Mouse (Mus musculus) embryonic facial prominence, embryonic 11.5 days (tissue): Measurements from ENCODE around the gene Cd300lg. TPM values are rescaled to one million over a fixed set of nuclear protein-coding genes. Genes with fewer than 3 reads are reported as not detected.

Experiments
- ATAC-seq: fragments of 200-750 bp; cut with Nextera tagmentation; replicated peaks from 2 replicates; pipeline ENCODE4 v1.8.0; 2017; ENCODE audit warnings: low read depth; ENCODE audit not compliant: insufficient number of reproducible peaks, low FRiP score, low TSS enrichment
- DNase-seq: peaks from one replicate; pipeline ENCODE4 v3.0.0-alpha.2; 2015; ENCODE audit warnings: low spot score
- H3K27ac ChIP-seq: fragments of 300-500 bp; sonication (generic); replicated peaks from 2 replicates; pipeline ENCODE4 v1.5.1; 2014; ENCODE audit warnings: mild to moderate bottlenecking, low read depth, low read length, control low read depth
- H3K27me3 ChIP-seq: fragments of 300-500 bp; sonication (generic); 2 replicates; pipeline ENCODE4 v1.6.1; 2014; ENCODE audit warnings: mild to moderate bottlenecking, low read length, moderate library complexity, mixed read lengths; ENCODE audit not compliant: control insufficient read depth, insufficient read depth
- H3K36me3 ChIP-seq: fragments of 300-500 bp; sonication (generic); replicated peaks from 2 replicates; pipeline ENCODE4 v1.6.1; 2014; ENCODE audit warnings: low read depth, mild to moderate bottlenecking, low read length, moderate library complexity, mixed read lengths; ENCODE audit not compliant: control insufficient read depth, insufficient read depth
- H3K4me1 ChIP-seq: fragments of 300-500 bp; sonication (generic); 2 replicates; pipeline ENCODE4 v1.6.1; 2014; ENCODE audit warnings: low read length, mixed read lengths; ENCODE audit not compliant: control insufficient read depth, insufficient read depth
- H3K4me2 ChIP-seq: fragments of 300-500 bp; sonication (generic); 2 replicates; pipeline ENCODE4 v1.6.1; 2014; ENCODE audit warnings: low read depth, mild to moderate bottlenecking, control low read depth, low read length, moderate library complexity
- H3K4me3 ChIP-seq: fragments of 300-500 bp; sonication (generic); 2 replicates; pipeline ENCODE4 v1.5.1; 2014; ENCODE audit warnings: low read depth, low read length, control low read depth
- H3K9ac ChIP-seq: fragments of 300-500 bp; sonication (generic); replicated peaks from 2 replicates; pipeline ENCODE4 v1.6.1; 2014; ENCODE audit warnings: mild to moderate bottlenecking, control low read depth, low read length
- H3K9me3 ChIP-seq: fragments of 300-500 bp; sonication (generic); replicated peaks from 2 replicates; pipeline ENCODE4 v1.6.1; 2016; ENCODE audit warnings: mild to moderate bottlenecking, low read length, inconsistent platforms, mixed read lengths; ENCODE audit not compliant: control insufficient read depth
- WGBS: fragments of 180-500 bp; shearing (Covaris S2); extraction: QIAGEN DNeasy Blood & Tissue Kit; methylation state at CpG from one replicate; pipeline ENCODE4 v1.1.7; 2014; 5-methylcytosine and 5-hydroxymethylcytosine counted together
- polyA plus RNA-seq: library from polyadenylated mRNA; unstranded; fragments of >200 nt; fragmentation: Nextera tagmentation; extraction: Ambion mirVana; gene quantifications from 2 replicates; pipeline ENCODE4 v1.2.1, GENCODE M21; 2014

Cd300lg gene
- polyA plus RNA-seq, 1 experiment from 2014 or later: 0.17 TPM

DNA sequence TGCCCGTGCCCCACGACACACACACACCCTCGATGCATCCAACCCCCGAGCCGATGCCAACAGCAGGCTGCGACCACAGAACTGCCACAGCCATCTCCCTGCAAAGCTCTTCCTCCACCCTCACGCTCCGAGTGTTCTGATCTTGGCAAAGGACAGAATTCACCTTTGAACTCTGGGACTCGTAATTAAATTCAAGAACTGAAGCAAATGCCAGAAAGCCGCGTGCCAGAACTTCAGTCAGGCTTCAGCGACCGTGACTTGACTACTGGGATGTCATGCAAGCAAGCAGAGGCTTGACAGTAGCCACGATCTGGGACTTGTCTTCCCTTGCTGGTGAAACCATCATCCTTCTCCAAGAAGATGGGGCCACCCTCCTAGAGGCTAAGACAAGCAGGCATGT, 32.4 kb downstream of the Cd300lg start:
- no peak overlapping the region for H3K9ac ChIP-seq
- 79% methylated on average over 14 of the region's 14 CpGs for WGBS
- DNase-seq (no peak), ATAC-seq (no peak)
- no peak overlapping the region for H3K4me2 ChIP-seq
- H3K27me3 ChIP-seq: no peaks in the 10 kb centered on the region
- no peak overlapping the region for H3K27ac ChIP-seq
- H3K36me3 ChIP-seq: no peaks in the 10 kb centered on the region
- H3K9me3 ChIP-seq: no peaks in the 10 kb centered on the region
- H3K4me3 ChIP-seq: no peak overlapping the region
- peaks cover 3% of the 10 kb centered on the region; the same call in 1 of the 2 replicates for H3K4me1 ChIP-seq

GRCm38 (mm10) chr11:102082322-102082721, 41.0 kb downstream of the Cd300lg start:
- peak overlapping the region; percentile 42 for H3K4me3 ChIP-seq
- WGBS: 1% methylated on average over 18 of the region's 18 CpGs
- H3K4me2 ChIP-seq: peak overlapping the region; percentile 91
- no peaks in the 10 kb centered on the region for H3K9me3 ChIP-seq
- no peak overlapping the region for H3K27ac ChIP-seq
- H3K9ac ChIP-seq: peak overlapping the region; percentile 53
- DNase-seq (peak; percentile 93), ATAC-seq (peak; percentile 81)
- no peaks in the 10 kb centered on the region for H3K36me3 ChIP-seq
- H3K4me1 ChIP-seq: peaks cover 3% of the 10 kb centered on the region; the same call in 1 of the 2 replicates
- no peaks in the 10 kb centered on the region for H3K27me3 ChIP-seq

DNA sequence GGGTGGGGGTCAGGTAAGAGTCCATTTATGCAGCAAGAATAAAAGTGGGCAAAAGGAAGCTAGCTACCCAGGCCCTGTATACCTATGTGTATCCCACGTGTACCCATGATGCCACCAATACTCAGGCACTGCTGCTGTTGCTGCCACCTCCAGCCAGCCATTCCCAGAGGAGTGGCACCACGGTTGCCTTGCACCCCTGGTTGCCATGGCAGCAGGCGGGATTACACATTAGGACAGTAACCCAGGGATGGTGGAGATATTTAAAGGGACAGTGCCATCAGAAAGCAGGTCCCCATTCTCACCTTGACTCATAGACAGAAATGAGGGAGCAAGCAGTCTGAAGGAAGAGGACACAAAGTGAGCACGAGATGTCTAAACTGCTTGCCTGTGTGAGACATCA, 41.9 kb downstream of the Cd300lg start:
- no peak overlapping the region for H3K4me2 ChIP-seq
- H3K27ac ChIP-seq: no peak overlapping the region
- H3K27me3 ChIP-seq: no peaks in the 10 kb centered on the region
- no peak overlapping the region for H3K4me3 ChIP-seq
- no peak overlapping the region for H3K9ac ChIP-seq
- 55% methylated on average over 4 of the region's 4 CpGs for WGBS
- no peak for DNase-seq
- peaks cover 3% of the 10 kb centered on the region; the same call in 1 of the 2 replicates for H3K4me1 ChIP-seq
- no peak for ATAC-seq
- H3K36me3 ChIP-seq: no peaks in the 10 kb centered on the region
- H3K9me3 ChIP-seq: no peaks in the 10 kb centered on the region

DNA sequence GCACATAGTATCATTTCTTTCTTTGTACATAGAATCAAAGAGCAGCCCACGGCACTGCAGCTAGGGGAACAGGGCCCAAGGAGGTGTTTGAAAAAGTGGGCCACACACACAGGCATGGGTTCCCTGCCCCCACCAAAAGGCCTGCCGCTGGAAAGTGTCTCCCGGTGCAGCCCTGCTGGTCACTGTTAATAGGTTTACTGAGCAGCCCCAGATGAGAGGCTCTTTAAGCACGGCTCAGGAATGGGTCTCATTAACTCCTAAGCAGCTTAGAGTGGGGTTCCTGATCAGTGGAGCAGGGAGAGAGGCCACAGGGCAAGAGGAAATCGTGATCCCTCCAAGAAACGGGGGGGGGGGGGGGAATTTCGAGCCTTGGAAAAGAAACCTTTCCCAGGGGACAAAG, 42.9 kb downstream of the Cd300lg start:
- 30% methylated on average over 7 of the region's 7 CpGs for WGBS
- no peak overlapping the region for H3K27ac ChIP-seq

GRCm38 (mm10) chr11:102086331-102086730, 45.0 kb downstream of the Cd300lg start:
- peak; percentile 60 for DNase-seq
- ATAC-seq: no peak
- no peak overlapping the region for H3K4me3 ChIP-seq
- peaks cover 3% of the 10 kb centered on the region; the same call in 1 of the 2 replicates for H3K4me1 ChIP-seq
- no peak overlapping the region for H3K27ac ChIP-seq
- no peaks in the 10 kb centered on the region for H3K27me3 ChIP-seq
- H3K36me3 ChIP-seq: no peaks in the 10 kb centered on the region
- no peak overlapping the region; the same call in 1 of the 2 replicates for H3K9ac ChIP-seq
- no peaks in the 10 kb centered on the region for H3K9me3 ChIP-seq
- 20% methylated on average over 3 of the region's 3 CpGs for WGBS
- H3K4me2 ChIP-seq: no peak overlapping the region; the same call in 1 of the 2 replicates

More for the DNA sequence above, 42.9 kb downstream of the Cd300lg start:
- Histone ChIP-seq H3K27me3 (no peaks in the 10 kb centered on the region), H3K4me2 (no peak overlapping the region), H3K9ac (no peak overlapping the region), H3K36me3 (no peaks in the 10 kb centered on the region), H3K4me3 (no peak overlapping the region), H3K4me1 (peaks cover 3% of the 10 kb centered on the region; the same call in 1 of the 2 replicates), H3K9me3 (no peaks in the 10 kb centered on the region)
- DNase-seq: no peak
- ATAC-seq: no peak

- Histone ChIP-seq H3K9ac (peak overlapping the region; percentile 47), H3K4me3 (peak overlapping the region; percentile 69), H3K27ac (peak overlapping the region; percentile 62), H3K27me3 (no peaks in the 10 kb centered on the region), H3K9me3 (no peaks in the 10 kb centered on the region), H3K36me3 (no peaks in the 10 kb centered on the region), H3K4me1 (no peaks in the 10 kb centered on the region; the same call in 1 of the 2 replicates), H3K4me2 (peak overlapping the region; percentile 58)
- DNase-seq (peak; percentile 97), ATAC-seq (peak; percentile 79)
- WGBS: under 1% methylated on average over 36 of the region's 39 CpGs
These were observed 45.9 kb downstream of the Cd300lg start for GRCm38 (mm10) chr11:102087081-102087751.

GRCm38 (mm10) chr11:102087931-102088898, 46.9 kb downstream of the Cd300lg start, which contains the start of gene Mpp2:
TSS of gene Mpp2 (minus strand) at chr11:102088515.
- H3K4me1 ChIP-seq: no peaks in the 10 kb centered on the region; the same call in 1 of the 2 replicates
- peak within 1 kb of the TSS; percentile 69 for H3K4me3 ChIP-seq
- no peaks in the 10 kb centered on the region for H3K27me3 ChIP-seq
- DNase-seq: peak; percentile 93
- H3K27ac ChIP-seq: peak within 1 kb of the TSS; percentile 62
- under 1% methylated on average over 49 of the region's 49 CpGs for WGBS
- ATAC-seq: peak; percentile 68
- no peaks in the 10 kb centered on the region for H3K36me3 ChIP-seq
- peak within 1 kb of the TSS; percentile 48 for H3K9ac ChIP-seq
- H3K9me3 ChIP-seq: no peaks in the 10 kb centered on the region
- H3K4me2 ChIP-seq: peak within 1 kb of the TSS; percentile 58
